Mouse (Mus musculus) embryonic facial prominence, embryonic 12.5 days (tissue): ENCODE data around the gene Taf9b. TPM values are rescaled to one million over a fixed set of nuclear protein-coding genes. Genes with fewer than 3 reads are reported as not detected.

Experiments used
- ATAC-seq: fragments of 200-750 bp; cut with Nextera tagmentation; 2 replicates; pipeline ENCODE4 v1.8.0; 2017; ENCODE audit not compliant: insufficient number of reproducible peaks, insufficient read depth, low FRiP score, low TSS enrichment
- H3K27ac ChIP-seq: fragments of 300-500 bp; sonication (generic); 2 replicates; pipeline ENCODE4 v1.5.1; 2016; ENCODE audit warnings: mild to moderate bottlenecking
- H3K27me3 ChIP-seq: fragments of 300-500 bp; sonication (generic); 2 replicates; pipeline ENCODE4 v1.6.1; 2016; ENCODE audit warnings: mild to moderate bottlenecking, moderate library complexity
- H3K36me3 ChIP-seq: fragments of 300-500 bp; sonication (generic); 2 replicates; pipeline ENCODE4 v1.6.1; 2016; ENCODE audit warnings: mild to moderate bottlenecking
- H3K4me1 ChIP-seq: fragments of 300-500 bp; sonication (generic); 2 replicates; pipeline ENCODE4 v1.6.1; 2016
- H3K4me2 ChIP-seq: fragments of 300-500 bp; sonication (generic); replicated peaks from 2 replicates; pipeline ENCODE4 v1.6.1; 2016; ENCODE audit warnings: mild to moderate bottlenecking, moderate library complexity
- H3K4me3 ChIP-seq: fragments of 300-500 bp; sonication (generic); 2 replicates; pipeline ENCODE4 v1.5.1; 2016; ENCODE audit warnings: mild to moderate bottlenecking
- H3K9ac ChIP-seq: fragments of 300-500 bp; sonication (generic); 2 replicates; pipeline ENCODE4 v1.6.1; 2016; ENCODE audit warnings: mild to moderate bottlenecking, moderate library complexity
- H3K9me3 ChIP-seq: fragments of 300-500 bp; sonication (generic); 2 replicates; pipeline ENCODE4 v1.6.1; 2016; ENCODE audit warnings: mild to moderate bottlenecking, moderate library complexity
- WGBS: fragments of 180-500 bp; shearing (Covaris S2); methylation state at CpG from one replicate; pipeline ENCODE4 v1.1.7; 2016; 5-methylcytosine and 5-hydroxymethylcytosine counted together
- polyA plus RNA-seq: library from polyadenylated mRNA; unstranded; fragments of >200 nt; fragmentation: Nextera tagmentation; extraction: Ambion mirVana; gene quantifications from 2 replicates; pipeline ENCODE4 v1.2.1, GENCODE M21; 2016

Taf9b gene
- polyA plus RNA-seq, 1 experiment from 2014 or later = 10.1 TPM

GRCm38 (mm10) chrX:106185706-106186105 is 35.3 kb downstream of the Taf9b start:
- Histone ChIP-seq H3K4me2 (0 out of 2 replicates have a peak overlapping the region, but pooled peaks have one; percentile 7), H3K9ac (no peak overlapping the region), H3K9me3 (no peaks in the 10 kb centered on the region), H3K4me1 (peaks cover 12% of the 10 kb centered on the region), H3K27me3 (peaks cover 4% of the 10 kb centered on the region; the same call in 1 of the 2 replicates), H3K4me3 (no peak overlapping the region), H3K27ac (peak overlapping the region; percentile 92), H3K36me3 (no peaks in the 10 kb centered on the region)
- WGBS = 11% methylated on average over 5 of the region's 5 CpGs
- peak; percentile 69; the same call in 1 of the 2 replicates for ATAC-seq

- H3K4me3 ChIP-seq = no peak overlapping the region
- no peaks in the 10 kb centered on the region for H3K9me3 ChIP-seq
- peaks cover 4% of the 10 kb centered on the region; the same call in 1 of the 2 replicates for H3K27me3 ChIP-seq
- 33% methylated on average over 4 of the region's 4 CpGs for WGBS
- no peak overlapping the region for H3K4me2 ChIP-seq
- H3K9ac ChIP-seq = no peak overlapping the region
- H3K27ac ChIP-seq = no peak overlapping the region
- H3K4me1 ChIP-seq = peaks cover 9% of the 10 kb centered on the region
- no peaks in the 10 kb centered on the region for H3K36me3 ChIP-seq
- ATAC-seq = no peak
Observed at GRCm38 (mm10) chrX:106184279-106184678, 36.7 kb downstream of the Taf9b start.

DNA sequence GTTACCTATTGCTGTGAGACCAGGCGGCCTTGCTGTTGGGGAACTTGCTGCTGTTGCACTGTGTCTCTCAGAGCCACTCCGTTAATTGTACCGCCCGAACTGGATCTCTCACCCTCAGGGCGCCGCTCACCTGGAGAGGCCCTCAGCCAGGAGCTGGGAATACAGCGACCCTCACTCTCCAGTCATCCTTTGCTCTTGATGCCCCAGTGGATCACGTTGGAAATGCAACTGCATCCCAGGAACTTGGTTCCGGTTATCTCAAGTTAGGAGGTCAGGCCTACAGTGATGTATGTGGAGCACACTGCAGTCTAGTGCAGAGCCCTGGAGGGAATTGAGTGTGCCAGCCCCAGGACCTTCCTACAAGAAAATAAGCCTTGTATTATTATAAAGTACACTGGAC is 44.6 kb downstream of the Taf9b start:
- no peak overlapping the region for H3K9ac ChIP-seq
- ATAC-seq = no peak
- H3K27ac ChIP-seq = no peak overlapping the region
- H3K27me3 ChIP-seq = no peaks in the 10 kb centered on the region
- H3K4me3 ChIP-seq = no peak overlapping the region
- no peak overlapping the region for H3K4me2 ChIP-seq
- no peaks in the 10 kb centered on the region for H3K9me3 ChIP-seq
- 49% methylated on average over 9 of the region's 9 CpGs for WGBS
- H3K4me1 ChIP-seq = no peaks in the 10 kb centered on the region
- H3K36me3 ChIP-seq = no peaks in the 10 kb centered on the region

DNA sequence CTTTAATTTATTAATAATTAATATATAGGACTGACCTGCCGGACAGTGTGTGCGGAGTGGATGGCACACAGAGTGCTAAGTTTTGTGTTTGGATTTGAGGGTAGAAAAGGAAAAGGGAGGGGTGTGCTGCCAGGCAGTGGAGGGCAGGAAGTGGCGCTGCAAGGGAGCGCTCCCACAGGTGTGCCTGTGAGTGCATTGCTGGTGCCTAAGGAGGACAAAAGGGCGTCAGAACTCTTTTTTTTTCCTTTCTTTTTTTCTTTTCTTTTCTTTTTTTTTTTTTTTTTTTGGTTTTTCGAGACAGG is 49.2 kb downstream of the Taf9b start:
- H3K9me3 ChIP-seq = no peaks in the 10 kb centered on the region
- 61% methylated on average over 6 of the region's 6 CpGs for WGBS
- no peak overlapping the region; the same call in 1 of the 2 replicates for H3K9ac ChIP-seq
- H3K36me3 ChIP-seq = no peaks in the 10 kb centered on the region
- 0 out of 2 replicates have a peak overlapping the region, but pooled peaks have one; percentile 12 for H3K4me3 ChIP-seq
- H3K4me1 ChIP-seq = no peaks in the 10 kb centered on the region
- no peak overlapping the region for H3K27ac ChIP-seq
- peak overlapping the region; percentile 39 for H3K4me2 ChIP-seq
- no peak for ATAC-seq
- H3K27me3 ChIP-seq = no peaks in the 10 kb centered on the region

GRCm38 (mm10) chrX:106171106-106171852 is 49.7 kb downstream of the Taf9b start:
- peak; percentile 79; the same call in 1 of the 2 replicates for ATAC-seq
- H3K4me1 ChIP-seq = no peaks in the 10 kb centered on the region
- H3K36me3 ChIP-seq = no peaks in the 10 kb centered on the region
- peak overlapping the region; percentile 39 for H3K4me2 ChIP-seq
- no peaks in the 10 kb centered on the region for H3K27me3 ChIP-seq
- 0 out of 2 replicates have a peak overlapping the region, but pooled peaks have one; percentile 12 for H3K4me3 ChIP-seq
- no peak overlapping the region for H3K27ac ChIP-seq
- no peaks in the 10 kb centered on the region for H3K9me3 ChIP-seq
- no peak overlapping the region; the same call in 1 of the 2 replicates for H3K9ac ChIP-seq
- WGBS = 29% methylated on average over 18 of the region's 18 CpGs

- whole genome bisulfite sequencing = 86% methylated on average over 1 of the region's 1 CpGs
- H3K9ac ChIP-seq = no peak overlapping the region
Observed at GRCm38 (mm10) chrX:106165089-106165488, 55.9 kb downstream of the Taf9b start.

GRCm38 (mm10) chrX:106164555-106164954 is 56.4 kb downstream of the Taf9b start:
- H3K27ac ChIP-seq = no peak overlapping the region
- H3K9me3 ChIP-seq = no peaks in the 10 kb centered on the region
- no peak overlapping the region for H3K4me3 ChIP-seq
- H3K4me2 ChIP-seq = no peak overlapping the region
- H3K36me3 ChIP-seq = no peaks in the 10 kb centered on the region
- no peaks in the 10 kb centered on the region for H3K4me1 ChIP-seq
- no peak overlapping the region for H3K9ac ChIP-seq
- H3K27me3 ChIP-seq = no peaks in the 10 kb centered on the region
- WGBS = 70% methylated on average over 5 of the region's 5 CpGs
- no peak for ATAC-seq

More at GRCm38 (mm10) chrX:106165089-106165488, 55.9 kb downstream of the Taf9b start:
- H3K4me1 ChIP-seq = no peaks in the 10 kb centered on the region
- no peak overlapping the region for H3K4me3 ChIP-seq
- no peaks in the 10 kb centered on the region for H3K36me3 ChIP-seq
- H3K27me3 ChIP-seq = no peaks in the 10 kb centered on the region
- no peak overlapping the region for H3K27ac ChIP-seq
- no peak overlapping the region for H3K4me2 ChIP-seq
- no peak for ATAC-seq
- H3K9me3 ChIP-seq = no peaks in the 10 kb centered on the region

- H3K4me1 ChIP-seq = no peaks in the 10 kb centered on the region
- ATAC-seq = no peak
- no peaks in the 10 kb centered on the region for H3K9me3 ChIP-seq
- H3K27ac ChIP-seq = no peak overlapping the region
- H3K9ac ChIP-seq = no peak overlapping the region
- WGBS = 59% methylated on average over 5 of the region's 5 CpGs
- H3K27me3 ChIP-seq = no peaks in the 10 kb centered on the region
- H3K4me2 ChIP-seq = no peak overlapping the region
- no peak overlapping the region for H3K4me3 ChIP-seq
- H3K36me3 ChIP-seq = no peaks in the 10 kb centered on the region
Observed at GRCm38 (mm10) chrX:106163995-106164394, 57.0 kb downstream of the Taf9b start.

Other genes with a start within 250 kb of the Taf9b start
- 59.6 and 64.9 TPM in 2 replicates for gene Magt1, start 209.3 kb downstream of the Taf9b start, polyA plus RNA-seq
- gene Cox7b, start 205.5 kb downstream of the Taf9b start, polyA plus RNA-seq = 320 and 347 TPM in 2 replicates
- 32.8 and 34.7 TPM in 2 replicates for gene Atp7a, start 193.9 kb downstream of the Taf9b start, polyA plus RNA-seq
- gene Tlr13, start 78.0 kb downstream of the Taf9b start, polyA plus RNA-seq = 0.42 and 0.52 TPM in 2 replicates
- 298 and 309 TPM in 2 replicates for gene Pgk1, start 34.1 kb downstream of the Taf9b start, polyA plus RNA-seq
- not detected in 2 replicates for gene Fnd3c2, start 34.2 kb upstream of the Taf9b start, polyA plus RNA-seq